Mouse (Mus musculus) intestine, embryonic 16.5 days (tissue): Measurements from ENCODE around the gene Pcolce. TPM values are rescaled to one million over a fixed set of nuclear protein-coding genes. Genes with fewer than 3 reads are reported as not detected.

Source experiments
- ATAC-seq: fragments of 200-750 bp; cut with Nextera tagmentation; 2 replicates; pipeline ENCODE4 v1.8.0; 2017; ENCODE audit warnings: moderate TSS enrichment, moderate library complexity
- H3K27ac ChIP-seq: fragments of 300-500 bp; sonication (generic); 2 replicates; pipeline ENCODE4 v1.5.1; 2014; ENCODE audit warnings: mild to moderate bottlenecking, low read length
- H3K27me3 ChIP-seq: fragments of 300-500 bp; sonication (generic); replicated peaks from 2 replicates; pipeline ENCODE4 v1.6.1; 2014; ENCODE audit warnings: low read length, control low read depth, mixed read lengths; ENCODE audit not compliant: control insufficient read depth, insufficient read depth
- H3K36me3 ChIP-seq: fragments of 300-500 bp; sonication (generic); 2 replicates; pipeline ENCODE4 v1.6.1; 2014; ENCODE audit warnings: low read length, control low read depth; ENCODE audit not compliant: control insufficient read depth, insufficient read depth
- H3K4me1 ChIP-seq: fragments of 300-500 bp; sonication (generic); 2 replicates; pipeline ENCODE4 v1.6.1; 2014; ENCODE audit warnings: low read length, control low read depth, mixed read lengths; ENCODE audit not compliant: control insufficient read depth, insufficient read depth
- H3K4me2 ChIP-seq: fragments of 300-500 bp; sonication (generic); 2 replicates; pipeline ENCODE4 v1.6.1; 2014; ENCODE audit warnings: low read depth, low read length, control low read depth
- H3K4me3 ChIP-seq: fragments of 300-500 bp; sonication (generic); 2 replicates; pipeline ENCODE4 v1.5.1; 2014; ENCODE audit warnings: mild to moderate bottlenecking, low read length
- H3K9ac ChIP-seq: fragments of 300-500 bp; sonication (generic); 2 replicates; pipeline ENCODE4 v1.6.1; 2014; ENCODE audit warnings: low read depth, low read length
- H3K9me3 ChIP-seq: fragments of 300-500 bp; sonication (generic); 2 replicates; pipeline ENCODE4 v1.6.1; 2016; ENCODE audit warnings: low read length, control low read depth; ENCODE audit not compliant: control insufficient read depth
- WGBS: fragments of 180-500 bp; shearing (Covaris S2); extraction: QIAGEN DNeasy Blood & Tissue Kit; methylation state at CpG from one replicate; pipeline ENCODE4 v1.1.7; 2014; 5-methylcytosine and 5-hydroxymethylcytosine counted together
- polyA plus RNA-seq: library from polyadenylated mRNA; unstranded; fragments of >200 nt; fragmentation: Nextera tagmentation; extraction: Ambion mirVana; gene quantifications from 2 replicates; pipeline ENCODE4 v1.2.1, GENCODE M21; 2015

Gene Pcolce
- polyA plus RNA-seq, 1 experiment from 2014 or later: 127 TPM

DNA sequence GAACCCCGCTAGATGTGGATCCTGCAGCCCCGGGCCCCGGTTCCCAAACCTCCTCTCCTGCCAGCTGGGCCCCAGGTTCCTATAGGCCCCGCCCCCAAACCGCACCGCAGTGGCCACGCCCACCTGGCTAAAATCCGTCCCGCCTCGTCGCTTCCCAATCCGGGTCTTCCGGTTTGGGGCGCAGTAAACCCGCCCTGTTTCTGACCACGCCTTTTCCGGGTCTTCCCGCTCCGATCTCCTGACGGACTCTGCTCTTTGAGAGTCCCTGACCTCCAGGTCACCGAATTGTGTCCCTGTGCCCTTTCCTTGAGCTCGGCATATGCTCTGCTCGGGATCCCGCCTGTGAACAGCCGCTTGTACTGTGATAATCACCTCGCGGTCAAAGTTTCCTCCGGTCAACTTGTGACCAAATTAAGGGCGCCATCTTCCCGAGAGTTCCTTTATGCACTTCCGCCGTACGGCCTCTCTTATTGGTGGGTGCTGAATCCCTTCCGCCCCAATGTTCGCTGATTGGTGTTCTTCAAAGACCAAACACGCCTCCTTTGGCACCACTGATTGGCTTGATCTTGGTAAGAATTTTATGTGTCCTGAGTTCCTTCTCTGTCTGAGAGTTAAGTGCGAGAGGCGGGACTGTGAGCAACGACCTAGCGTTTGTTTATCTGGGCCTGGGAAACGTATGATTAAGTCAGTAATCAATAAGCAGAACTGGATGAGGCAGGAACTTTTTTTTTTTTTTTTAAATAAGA is 12.8 kb downstream of the Pcolce start, which contains the start of gene Mospd3:
TSS of gene Mospd3 (minus strand) at position 440 of the 746 bp plus-strand sequence.
- H3K27ac ChIP-seq: peak within 1 kb of the TSS; percentile 92

DNA sequence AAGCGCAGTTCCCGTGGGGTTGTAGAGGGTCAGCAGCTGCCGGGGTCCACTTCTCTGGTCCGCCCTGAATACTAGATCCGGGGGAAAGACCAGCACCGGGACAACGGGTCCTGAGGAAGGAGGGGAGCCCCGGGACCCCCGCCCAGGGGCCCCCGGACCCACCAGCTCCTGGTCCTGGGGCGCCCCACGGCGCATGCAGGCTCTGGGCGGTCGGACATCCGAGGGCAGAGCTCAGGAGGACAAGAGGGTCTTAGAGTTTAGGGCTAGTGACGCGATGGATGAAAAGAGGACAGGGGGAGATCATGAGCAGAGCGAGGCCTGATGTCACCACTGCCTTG is 13.3 kb downstream of the Pcolce start:
- H3K27me3 ChIP-seq: no peaks in the 10 kb centered on the region
- whole genome bisulfite sequencing: under 1% methylated on average over 19 of the region's 19 CpGs
- H3K9me3 ChIP-seq: no peaks in the 10 kb centered on the region
- peaks cover 22% of the 10 kb centered on the region for H3K4me1 ChIP-seq
- peak overlapping the region; percentile 90 for H3K9ac ChIP-seq
- H3K36me3 ChIP-seq: no peaks in the 10 kb centered on the region
- peak overlapping the region; percentile 97 for H3K4me2 ChIP-seq
- peak; percentile 59 for ATAC-seq
- H3K27ac ChIP-seq: peak overlapping the region; percentile 84
- peak overlapping the region; percentile 83 for H3K4me3 ChIP-seq

More for the DNA sequence above, 12.8 kb downstream of the Pcolce start, which contains the start of gene Mospd3:
- peak within 1 kb of the TSS; percentile 97 for H3K4me2 ChIP-seq
- under 1% methylated on average over 41 of the region's 41 CpGs for WGBS
- H3K9me3 ChIP-seq: no peaks in the 10 kb centered on the region
- peak within 1 kb of the TSS; percentile 90 for H3K9ac ChIP-seq
- H3K4me1 ChIP-seq: peaks cover 22% of the 10 kb centered on the region
- H3K27me3 ChIP-seq: no peaks in the 10 kb centered on the region
- no peaks in the 10 kb centered on the region for H3K36me3 ChIP-seq
- ATAC-seq: peak; percentile 96
- peak within 1 kb of the TSS; percentile 83 for H3K4me3 ChIP-seq

DNA sequence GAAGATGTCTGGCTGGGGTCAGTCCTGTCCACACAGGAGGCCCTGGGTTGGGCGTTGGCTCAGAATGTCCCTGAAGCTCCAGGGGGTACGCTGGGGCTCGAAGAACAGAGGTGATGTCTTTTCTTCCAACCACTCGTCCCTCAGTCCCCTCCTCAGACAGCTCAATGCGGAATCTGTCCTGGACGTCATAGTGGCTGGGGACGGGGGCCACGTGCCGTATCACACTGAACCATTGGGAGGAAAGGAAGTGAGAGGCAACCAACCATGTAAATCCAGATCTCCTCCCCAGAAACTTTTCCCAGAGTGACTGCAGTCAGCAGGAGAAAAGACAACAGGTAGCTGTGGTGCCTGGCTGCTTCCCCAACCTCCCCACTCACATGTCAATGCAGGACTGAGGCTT is 14.0 kb downstream of the Pcolce start:
- Histone ChIP-seq H3K4me1 (peaks cover 22% of the 10 kb centered on the region), H3K9me3 (no peaks in the 10 kb centered on the region), H3K4me2 (peak overlapping the region; percentile 97), H3K36me3 (no peaks in the 10 kb centered on the region), H3K9ac (peak overlapping the region; percentile 90), H3K27ac (no peak overlapping the region), H3K4me3 (peak overlapping the region; percentile 83), H3K27me3 (no peaks in the 10 kb centered on the region)
- WGBS: 70% methylated on average over 9 of the region's 9 CpGs
- ATAC-seq: no peak

DNA sequence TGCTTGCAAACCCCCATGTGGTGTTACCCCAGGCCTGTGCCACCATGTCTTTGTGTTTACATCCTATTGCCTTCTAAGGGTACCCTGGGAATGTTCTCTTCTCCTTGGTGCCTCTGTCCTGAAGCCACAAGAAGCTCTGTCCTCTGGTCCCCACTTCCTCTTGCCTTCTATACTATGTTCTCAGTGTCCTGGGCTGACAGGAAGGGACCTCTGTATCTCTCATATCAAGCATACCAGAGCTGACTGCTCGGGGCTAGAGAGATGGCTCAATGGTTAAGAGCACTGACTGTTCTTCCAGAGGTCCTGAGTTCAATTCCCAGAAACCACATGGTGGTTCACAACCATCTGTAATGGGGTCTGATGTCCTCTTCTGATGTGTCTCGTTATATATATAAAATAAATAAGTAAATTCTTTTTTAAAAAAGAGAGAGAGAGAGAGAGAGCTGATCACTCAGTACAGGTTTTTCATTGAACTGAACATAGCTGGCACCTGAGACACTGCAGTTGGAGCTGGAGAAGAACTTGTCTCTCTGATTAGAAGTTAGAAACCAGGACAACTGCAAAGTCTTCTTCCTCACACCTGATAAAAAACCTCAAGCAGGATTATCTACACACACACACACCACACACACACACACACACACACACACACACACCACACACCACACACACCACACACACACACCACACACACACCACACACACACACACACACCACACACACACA is 15.3 kb downstream of the Pcolce start:
- no peak for ATAC-seq
- no peak overlapping the region for H3K4me3 ChIP-seq
- no peak overlapping the region for H3K27ac ChIP-seq
- H3K27me3 ChIP-seq: no peaks in the 10 kb centered on the region
- peaks cover 22% of the 10 kb centered on the region for H3K4me1 ChIP-seq
- H3K9me3 ChIP-seq: no peaks in the 10 kb centered on the region
- no peak overlapping the region for H3K4me2 ChIP-seq
- H3K9ac ChIP-seq: no peak overlapping the region
- H3K36me3 ChIP-seq: no peaks in the 10 kb centered on the region
- 76% methylated on average over 2 of the region's 2 CpGs for WGBS

DNA sequence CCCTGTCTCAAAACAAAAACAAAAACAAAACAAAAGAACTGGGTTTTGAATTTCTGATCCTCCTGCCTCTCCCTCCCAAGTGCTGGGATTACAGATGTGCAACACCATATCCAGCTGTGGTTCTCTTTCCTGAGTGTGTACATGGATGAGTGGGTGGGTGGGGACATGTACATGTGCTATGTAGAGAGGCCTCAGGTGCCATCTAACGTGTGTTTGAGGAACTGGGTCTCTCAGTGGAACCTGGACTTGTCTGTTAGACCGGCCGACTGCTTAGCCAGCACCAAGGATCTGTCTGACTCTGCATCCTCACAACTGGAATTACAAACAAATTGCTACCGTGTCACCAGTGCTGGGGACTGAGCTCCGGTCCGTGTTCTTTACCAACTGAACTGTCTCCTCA is 16.0 kb downstream of the Pcolce start:
- Histone ChIP-seq H3K36me3 (no peaks in the 10 kb centered on the region), H3K9me3 (no peaks in the 10 kb centered on the region), H3K4me1 (peaks cover 16% of the 10 kb centered on the region), H3K4me3 (no peak overlapping the region), H3K4me2 (no peak overlapping the region), H3K9ac (no peak overlapping the region), H3K27me3 (no peaks in the 10 kb centered on the region), H3K27ac (no peak overlapping the region)
- ATAC-seq: no peak
- WGBS: 94% methylated on average over 6 of the region's 6 CpGs

DNA sequence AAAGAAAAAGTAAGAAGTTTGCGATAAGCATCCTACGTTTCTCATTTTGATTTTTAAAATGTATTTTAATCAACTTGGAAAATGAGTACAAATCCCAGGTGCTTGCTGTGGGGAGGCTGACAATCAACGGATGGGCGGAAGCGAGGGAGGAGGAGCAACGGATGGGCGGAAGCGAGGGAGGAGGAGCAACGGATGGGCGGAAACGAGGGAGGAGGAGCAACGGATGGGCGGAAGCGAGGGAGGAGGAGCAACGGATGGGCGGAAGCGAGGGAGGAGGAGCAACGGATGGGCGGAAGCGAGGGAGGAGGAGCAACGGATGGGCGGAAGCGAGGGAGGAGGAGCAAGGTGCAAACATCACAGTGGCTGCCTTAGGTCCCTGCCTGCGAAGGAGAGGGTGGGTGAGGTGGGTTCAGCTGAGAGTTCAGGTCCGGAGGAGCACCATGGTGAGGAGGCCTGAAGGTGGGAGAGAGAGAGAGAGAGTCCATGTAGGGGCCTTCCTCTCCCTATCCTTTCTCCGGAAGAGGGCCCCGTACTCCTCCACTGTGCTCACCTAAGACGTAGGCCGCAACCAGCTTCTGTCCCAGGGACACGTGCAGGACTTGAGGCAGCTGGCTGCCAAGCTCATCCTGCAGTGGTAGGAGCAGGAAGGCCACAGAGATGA is 16.9 kb downstream of the Pcolce start:
- no peaks in the 10 kb centered on the region for H3K36me3 ChIP-seq
- peaks cover 12% of the 10 kb centered on the region for H3K4me1 ChIP-seq
- H3K9me3 ChIP-seq: no peaks in the 10 kb centered on the region
- no peak for ATAC-seq
- peak overlapping the region; percentile 20; the same call in 1 of the 2 replicates for H3K4me3 ChIP-seq
- peak overlapping the region; percentile 48; the same call in 1 of the 2 replicates for H3K9ac ChIP-seq
- peak overlapping the region; percentile 13; the same call in 1 of the 2 replicates for H3K27ac ChIP-seq
- H3K27me3 ChIP-seq: no peaks in the 10 kb centered on the region
- H3K4me2 ChIP-seq: peak overlapping the region; percentile 45; the same call in 1 of the 2 replicates
- 30% methylated on average over 28 of the region's 30 CpGs for WGBS

DNA sequence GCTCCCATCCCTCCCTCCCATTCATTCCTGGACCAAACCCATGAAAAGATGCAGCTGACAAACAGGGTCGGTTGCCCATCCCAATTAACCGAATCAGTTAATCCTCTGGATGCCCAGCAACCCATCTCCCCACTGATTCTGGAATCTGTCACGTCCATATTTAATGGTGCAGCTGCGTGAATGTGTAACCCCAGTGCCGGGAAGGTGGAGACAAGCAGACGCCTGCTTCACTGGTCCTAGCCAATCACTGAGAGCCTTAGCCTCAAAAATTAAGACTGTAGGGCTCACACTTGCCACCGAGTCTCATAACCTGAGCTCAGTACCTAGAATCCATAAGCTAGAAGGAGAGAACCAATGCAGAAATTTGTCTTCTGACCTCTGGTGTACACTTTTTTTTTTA is 17.7 kb downstream of the Pcolce start:
- peaks cover 12% of the 10 kb centered on the region for H3K4me1 ChIP-seq
- H3K9ac ChIP-seq: no peak overlapping the region
- no peak for ATAC-seq
- no peak overlapping the region for H3K27ac ChIP-seq
- H3K36me3 ChIP-seq: no peaks in the 10 kb centered on the region
- H3K4me3 ChIP-seq: no peak overlapping the region
- WGBS: 74% methylated on average over 7 of the region's 7 CpGs
- no peak overlapping the region for H3K4me2 ChIP-seq
- no peaks in the 10 kb centered on the region for H3K9me3 ChIP-seq
- no peaks in the 10 kb centered on the region for H3K27me3 ChIP-seq

DNA sequence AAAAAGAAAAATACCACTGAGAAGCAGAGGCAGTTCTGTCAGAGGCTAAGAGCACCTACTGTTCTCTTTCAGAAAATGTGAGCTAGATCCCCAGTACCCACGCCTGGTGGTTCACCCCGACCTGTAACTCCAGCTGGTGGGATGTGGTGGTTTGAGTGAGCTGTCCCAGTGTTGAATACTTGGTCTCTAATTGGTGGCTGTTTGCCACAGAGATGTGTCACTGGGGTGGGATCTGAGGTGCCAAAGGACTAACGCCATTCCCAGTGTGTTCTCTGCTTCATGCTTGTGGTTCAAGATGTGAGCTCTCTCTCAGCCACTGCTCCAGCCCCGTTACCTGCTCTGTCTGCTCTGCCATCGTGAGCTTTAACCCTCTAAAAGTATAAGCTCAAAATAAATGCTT is 23.1 kb downstream of the Pcolce start:
- no peak overlapping the region for H3K9ac ChIP-seq
- no peak overlapping the region for H3K4me2 ChIP-seq
- no peaks in the 10 kb centered on the region for H3K4me1 ChIP-seq
- WGBS: 71% methylated on average over 5 of the region's 5 CpGs
- ATAC-seq: no peak
- no peak overlapping the region for H3K27ac ChIP-seq
- H3K36me3 ChIP-seq: no peaks in the 10 kb centered on the region
- H3K9me3 ChIP-seq: no peaks in the 10 kb centered on the region; the same call in 1 of the 2 replicates
- H3K27me3 ChIP-seq: no peaks in the 10 kb centered on the region
- H3K4me3 ChIP-seq: no peak overlapping the region

DNA sequence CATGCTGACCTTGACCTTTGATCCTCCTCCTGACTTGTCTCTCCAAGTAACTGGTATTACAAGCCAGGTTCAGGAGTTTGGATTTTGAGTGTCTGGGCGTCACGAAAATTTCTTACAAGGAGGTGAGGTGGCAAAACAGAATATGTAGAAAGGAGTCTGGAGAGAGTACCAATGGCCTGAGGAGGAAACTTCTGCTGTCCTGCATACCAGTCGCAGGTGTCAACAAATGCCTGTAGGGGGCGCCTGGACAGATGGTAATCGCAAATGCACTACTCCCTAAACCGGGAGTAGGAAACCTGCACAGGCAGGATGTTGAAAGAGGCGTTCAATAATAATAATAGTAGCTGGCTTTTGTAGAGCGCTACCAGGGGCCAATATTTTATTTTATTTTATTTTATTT is 28.6 kb downstream of the Pcolce start:
- H3K27me3 ChIP-seq: peaks cover 7% of the 10 kb centered on the region; the same call in 1 of the 2 replicates
- H3K9me3 ChIP-seq: no peaks in the 10 kb centered on the region; the same call in 1 of the 2 replicates
- H3K4me1 ChIP-seq: peaks cover 8% of the 10 kb centered on the region; the same call in 1 of the 2 replicates
- no peak overlapping the region for H3K27ac ChIP-seq
- ATAC-seq: no peak
- H3K4me2 ChIP-seq: no peak overlapping the region
- no peaks in the 10 kb centered on the region for H3K36me3 ChIP-seq
- 34% methylated on average over 8 of the region's 8 CpGs for WGBS
- H3K9ac ChIP-seq: no peak overlapping the region
- no peak overlapping the region for H3K4me3 ChIP-seq
